In the genomic region with DNA sequence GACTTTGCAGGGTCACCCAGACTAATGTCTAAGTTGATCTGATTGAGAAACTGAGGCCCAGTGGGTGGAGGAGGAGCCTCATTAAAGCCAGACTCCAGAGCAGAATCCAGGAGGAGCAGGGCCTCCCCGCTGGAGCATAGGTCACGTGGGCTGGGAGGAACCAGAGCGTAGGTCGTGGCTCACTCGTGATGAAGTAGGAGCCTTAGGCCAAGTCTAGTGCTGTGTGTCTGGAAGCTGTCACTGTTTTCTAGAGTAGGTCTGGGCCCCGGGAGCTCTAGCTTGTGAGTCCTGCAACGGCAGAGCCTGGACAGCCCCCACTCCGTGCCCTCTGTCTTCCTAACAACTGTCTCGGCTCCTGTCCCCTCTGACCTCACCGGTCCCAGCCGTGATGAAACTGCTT, we compare ENCODE assay signal across 17 mouse cellular contexts. TPM values are rescaled to one million over a fixed set of nuclear protein-coding genes. Genes with fewer than 3 reads are reported as not detected.
A peak's percentile ranks its signal among the peaks of the same experiment; 100 is the strongest.
DNase-seq lines count a peak whose midpoint lies in the region; ATAC-seq and TF ChIP-seq lines count a peak whose summit lies in the region.
"Had no signal": no experiment of that assay in that cellular context is flagged by ENCODE, and none has a peak within 500 bp of the region (broad histone marks: within the 10 kb centered on the region; RNA-seq: fewer than 3 reads in every experiment).

No protein-coding gene starts in this region.

- H3K27ac ChIP-seq in kidney, adult 2 months (ENCODE audit: insufficient read depth, low read depth, low read length) = no peak overlapping the region
- 0 out of 2 replicates have a peak overlapping the region, but pooled peaks have one; percentile 6 for H3K27ac ChIP-seq in midbrain, embryonic 10.5 days (replicated peaks)
- H3K27ac ChIP-seq in midbrain, embryonic 15.5 days = no peak overlapping the region
- H3K27ac ChIP-seq in brown adipose tissue, adult 24 weeks (replicated peaks; ENCODE audit: low read depth, low read length) = peak overlapping the region; percentile 86
- H3K27ac ChIP-seq in embryonic facial prominence, embryonic 10.5 days (replicated peaks) = no peak overlapping the region
- H3K27ac ChIP-seq: embryonic facial prominence, embryonic 13.5 days; liver, embryonic 13.5 days; lung, embryonic 15.5 days; midbrain, embryonic 13.5 days; neural tube, embryonic 13.5 days had no signal

- no peak overlapping the region for H3K9ac ChIP-seq in midbrain, embryonic 15.5 days
- H3K9ac ChIP-seq: embryonic facial prominence, embryonic 13.5 days; liver, embryonic 13.5 days; lung, embryonic 15.5 days; midbrain, embryonic 13.5 days; neural tube, embryonic 13.5 days had no signal

- H3K9me3 ChIP-seq in midbrain, embryonic 10.5 days (replicated peaks) = no peaks in the 10 kb centered on the region
- no peaks in the 10 kb centered on the region for H3K9me3 ChIP-seq in midbrain, embryonic 15.5 days
- H3K9me3 ChIP-seq in embryonic facial prominence, embryonic 10.5 days = no peaks in the 10 kb centered on the region
- H3K9me3 ChIP-seq: embryonic facial prominence, embryonic 13.5 days; liver, embryonic 13.5 days; lung, embryonic 15.5 days; midbrain, embryonic 13.5 days; neural tube, embryonic 13.5 days had no signal

- H3K4me2 ChIP-seq in midbrain, embryonic 15.5 days = no peak overlapping the region
- H3K4me2 ChIP-seq: embryonic facial prominence, embryonic 13.5 days; liver, embryonic 13.5 days; lung, embryonic 15.5 days; midbrain, embryonic 13.5 days; neural tube, embryonic 13.5 days had no signal

- DNase-seq in kidney, adult 2 months = peak; percentile 40
- DNase-seq in kidney, adult 8-10 months = no peak
- no peak for DNase-seq in midbrain, embryonic 10.5 days (ENCODE audit: low spot score)
- no peak for DNase-seq in embryonic facial prominence, embryonic 10.5 days (ENCODE audit: low spot score)
- no peak for DNase-seq in retina, embryonic 14.5 days (ENCODE audit: low spot score)
- DNase-seq: gastrocnemius, postnatal 10 days; heart, adult 18-20 months; liver, embryonic 13.5 days; thymus, adult 18-20 months; thymus, postnatal 4 days had no signal

- no peaks in the 10 kb centered on the region for H3K27me3 ChIP-seq in kidney, adult 2 months (replicated peaks; ENCODE audit: control insufficient read depth, insufficient read depth, low read length)
- peaks cover 10% of the 10 kb centered on the region; the same call in 1 of the 2 replicates for H3K27me3 ChIP-seq in midbrain, embryonic 10.5 days (ENCODE audit: low read depth, poor library complexity, severe bottlenecking)
- H3K27me3 ChIP-seq in midbrain, embryonic 15.5 days (replicated peaks) = no peaks in the 10 kb centered on the region
- H3K27me3 ChIP-seq in embryonic facial prominence, embryonic 10.5 days (replicated peaks; ENCODE audit: low read depth, poor library complexity, severe bottlenecking) = 0 out of 2 replicates have a peak, but pooled peaks cover 17% of the 10 kb centered on the region
- H3K27me3 ChIP-seq: embryonic facial prominence, embryonic 13.5 days; liver, embryonic 13.5 days; lung, embryonic 15.5 days; midbrain, embryonic 13.5 days had no signal

- WGBS in kidney, adult 2 months = 52% methylated on average over 11 of the region's 11 CpGs
- 73% methylated on average over 11 of the region's 11 CpGs for WGBS in midbrain, embryonic 10.5 days
- WGBS in midbrain, embryonic 15.5 days = 71% methylated on average over 11 of the region's 11 CpGs
- whole genome bisulfite sequencing in embryonic facial prominence, embryonic 10.5 days = 63% methylated on average over 11 of the region's 11 CpGs

- no peak for TF ChIP-seq POLR2A in kidney, adult 2 months (IDR thresholded peaks at IDR 0.05; ENCODE audit: low read depth, low read length)

- no peaks in the 10 kb centered on the region for H3K4me1 ChIP-seq in kidney, adult 2 months (ENCODE audit: control insufficient read depth, insufficient read depth, low read length)
- H3K4me1 ChIP-seq in midbrain, embryonic 10.5 days = peaks cover 19% of the 10 kb centered on the region
- H3K4me1 ChIP-seq in midbrain, embryonic 15.5 days = no peaks in the 10 kb centered on the region
- peaks cover 9% of the 10 kb centered on the region for H3K4me1 ChIP-seq in brown adipose tissue, adult 24 weeks (ENCODE audit: control insufficient read depth, insufficient read depth, insufficient read length, low read length)
- peaks cover 16% of the 10 kb centered on the region for H3K4me1 ChIP-seq in embryonic facial prominence, embryonic 10.5 days
- H3K4me1 ChIP-seq: liver, embryonic 13.5 days; lung, embryonic 15.5 days; neural tube, embryonic 13.5 days had no signal

- H3K4me3 ChIP-seq in kidney, adult 2 months (ENCODE audit: insufficient read depth, low read depth, low read length) = no peak overlapping the region
- H3K4me3 ChIP-seq in midbrain, embryonic 10.5 days = no peak overlapping the region
- H3K4me3 ChIP-seq in midbrain, embryonic 15.5 days = no peak overlapping the region
- H3K4me3 ChIP-seq in brown adipose tissue, adult 24 weeks (ENCODE audit: insufficient read depth, low read depth, low read length) = peak overlapping the region; percentile 15; the same call in 1 of the 2 replicates
- H3K4me3 ChIP-seq in embryonic facial prominence, embryonic 10.5 days = no peak overlapping the region
- H3K4me3 ChIP-seq: embryonic facial prominence, embryonic 13.5 days; liver, embryonic 13.5 days; lung, embryonic 15.5 days; midbrain, embryonic 13.5 days; neural tube, embryonic 13.5 days had no signal

- H3K36me3 ChIP-seq in kidney, adult 2 months (ENCODE audit: control insufficient read depth, insufficient read depth, low read length) = no peaks in the 10 kb centered on the region
- no peaks in the 10 kb centered on the region for H3K36me3 ChIP-seq in midbrain, embryonic 10.5 days
- H3K36me3 ChIP-seq in midbrain, embryonic 15.5 days (replicated peaks) = no peaks in the 10 kb centered on the region
- H3K36me3 ChIP-seq in embryonic facial prominence, embryonic 10.5 days (replicated peaks) = no peaks in the 10 kb centered on the region
- H3K36me3 ChIP-seq: embryonic facial prominence, embryonic 13.5 days; liver, embryonic 13.5 days; lung, embryonic 15.5 days; midbrain, embryonic 13.5 days; neural tube, embryonic 13.5 days had no signal

- no peak for TF ChIP-seq CTCF in kidney, adult 2 months (conservative IDR thresholded peaks at IDR 0.05; ENCODE audit: insufficient read depth, insufficient read length, low read depth, low read length)

- ATAC-seq in midbrain, embryonic 15.5 days (replicated peaks) = no peak
- ATAC-seq: forebrain, embryonic 14.5 days; midbrain, embryonic 13.5 days had no signal

RNA-seq across cellular contexts. Expression of gene Dcst1, which starts 2.3 kb away (rescaled TPM):
- 1.8 and 2.2 TPM in 2 replicates for polyA plus RNA-seq in kidney, adult 2 months (2012; rRNA removed)
- 0.11 and 0.20 TPM in 2 replicates for polyA plus RNA-seq in midbrain, embryonic 10.5 days (2016; fragmentation: Nextera tagmentation; extraction: Ambion mirVana)
- polyA plus RNA-seq in midbrain, embryonic 15.5 days (2015; fragmentation: Nextera tagmentation; extraction: Ambion mirVana) = 0.89 and 0.99 TPM in 2 replicates
- 0.75 TPM in 1 of 2 replicates, not detected in the other for polyA plus RNA-seq in brown adipose tissue, adult 24 weeks (2012; ENCODE audit: insufficient read depth, insufficient read length, missing spikeins)
- 0.20 and 0.47 TPM in 2 replicates for polyA plus RNA-seq in embryonic facial prominence, embryonic 10.5 days (2016; fragmentation: Nextera tagmentation; extraction: Ambion mirVana)
- polyA plus RNA-seq: liver, embryonic 13.5 days had no signal

RNA-seq across cellular contexts. Expression of gene Dcst2, which starts 5.6 kb away (rescaled TPM):
- polyA plus RNA-seq in kidney, adult 2 months (2012; rRNA removed) = 0.38 and 0.41 TPM in 2 replicates
- polyA plus RNA-seq in midbrain, embryonic 10.5 days (2016; fragmentation: Nextera tagmentation; extraction: Ambion mirVana) = 0.11 and 0.12 TPM in 2 replicates
- 0.14 and 0.17 TPM in 2 replicates for polyA plus RNA-seq in midbrain, embryonic 15.5 days (2015; fragmentation: Nextera tagmentation; extraction: Ambion mirVana)
- polyA plus RNA-seq in brown adipose tissue, adult 24 weeks (2012; ENCODE audit: insufficient read depth, insufficient read length, missing spikeins) = 1.2 and 1.6 TPM in 2 replicates
- 0.09 and 0.15 TPM in 2 replicates for polyA plus RNA-seq in embryonic facial prominence, embryonic 10.5 days (2016; fragmentation: Nextera tagmentation; extraction: Ambion mirVana)

RNA-seq across cellular contexts. Expression of gene Adam15, which starts 17.5 kb away (rescaled TPM):
- polyA plus RNA-seq in kidney, adult 2 months (2012; rRNA removed) = 95.1 and 111 TPM in 2 replicates
- 30.5 and 34.9 TPM in 2 replicates for polyA plus RNA-seq in midbrain, embryonic 10.5 days (2016; fragmentation: Nextera tagmentation; extraction: Ambion mirVana)
- polyA plus RNA-seq in midbrain, embryonic 15.5 days (2015; fragmentation: Nextera tagmentation; extraction: Ambion mirVana) = 59.5 and 62.2 TPM in 2 replicates
- polyA plus RNA-seq in brown adipose tissue, adult 24 weeks (2012; ENCODE audit: insufficient read depth, insufficient read length, missing spikeins) = 28.5 and 31.3 TPM in 2 replicates
- 30.5 and 34.2 TPM in 2 replicates for polyA plus RNA-seq in embryonic facial prominence, embryonic 10.5 days (2016; fragmentation: Nextera tagmentation; extraction: Ambion mirVana)

RNA-seq across cellular contexts. Expression of gene Zbtb7b, which starts 27.2 kb away (rescaled TPM):
- 54.3 and 58.8 TPM in 2 replicates for polyA plus RNA-seq in kidney, adult 2 months (2012; rRNA removed)
- polyA plus RNA-seq in midbrain, embryonic 10.5 days (2016; fragmentation: Nextera tagmentation; extraction: Ambion mirVana) = 0.39 and 0.83 TPM in 2 replicates
- polyA plus RNA-seq in midbrain, embryonic 15.5 days (2015; fragmentation: Nextera tagmentation; extraction: Ambion mirVana) = 0.59 and 0.64 TPM in 2 replicates
- 93.2 and 121 TPM in 2 replicates for polyA plus RNA-seq in brown adipose tissue, adult 24 weeks (2012; ENCODE audit: insufficient read depth, insufficient read length, missing spikeins)
- polyA plus RNA-seq in embryonic facial prominence, embryonic 10.5 days (2016; fragmentation: Nextera tagmentation; extraction: Ambion mirVana) = 0.98 and 1.2 TPM in 2 replicates

RNA-seq across cellular contexts. Expression of gene Efna4, which starts 29.5 kb away (rescaled TPM):
- polyA plus RNA-seq in kidney, adult 2 months (2012; rRNA removed) = 8.2 and 10.4 TPM in 2 replicates
- 20.5 and 21.9 TPM in 2 replicates for polyA plus RNA-seq in midbrain, embryonic 10.5 days (2016; fragmentation: Nextera tagmentation; extraction: Ambion mirVana)
- polyA plus RNA-seq in midbrain, embryonic 15.5 days (2015; fragmentation: Nextera tagmentation; extraction: Ambion mirVana) = 4.3 and 5.8 TPM in 2 replicates
- 1.3 TPM in 1 of 2 replicates, not detected in the other for polyA plus RNA-seq in brown adipose tissue, adult 24 weeks (2012; ENCODE audit: insufficient read depth, insufficient read length, missing spikeins)
- polyA plus RNA-seq in embryonic facial prominence, embryonic 10.5 days (2016; fragmentation: Nextera tagmentation; extraction: Ambion mirVana) = 37.3 and 40.8 TPM in 2 replicates

Comparison
In these comparisons a context has a peak if more than half of its experiments do, and no peak if none do; other contexts are left out.
1. H3K27ac ChIP-seq: peak in midbrain, embryonic 10.5 days (single experiment) and brown adipose tissue, adult 24 weeks (single experiment); none in kidney, adult 2 months (single experiment), midbrain, embryonic 15.5 days (single experiment) and embryonic facial prominence, embryonic 10.5 days (single experiment).